Mouse (Mus musculus) embryonic facial prominence, embryonic 11.5 days (tissue): Measurements from ENCODE around the gene Pard3b. TPM values are rescaled to one million over a fixed set of nuclear protein-coding genes. Genes with fewer than 3 reads are reported as not detected.

Experiments used
- ATAC-seq: fragments of 200-750 bp; cut with Nextera tagmentation; replicated peaks from 2 replicates; pipeline ENCODE4 v1.8.0; 2017; ENCODE audit warnings: low read depth; ENCODE audit not compliant: insufficient number of reproducible peaks, low FRiP score, low TSS enrichment
- DNase-seq: peaks from one replicate; pipeline ENCODE4 v3.0.0-alpha.2; 2015; ENCODE audit warnings: low spot score
- H3K27ac ChIP-seq: fragments of 300-500 bp; sonication (generic); replicated peaks from 2 replicates; pipeline ENCODE4 v1.5.1; 2014; ENCODE audit warnings: mild to moderate bottlenecking, low read depth, low read length, control low read depth
- H3K27me3 ChIP-seq: fragments of 300-500 bp; sonication (generic); 2 replicates; pipeline ENCODE4 v1.6.1; 2014; ENCODE audit warnings: mild to moderate bottlenecking, low read length, moderate library complexity, mixed read lengths; ENCODE audit not compliant: control insufficient read depth, insufficient read depth
- H3K36me3 ChIP-seq: fragments of 300-500 bp; sonication (generic); replicated peaks from 2 replicates; pipeline ENCODE4 v1.6.1; 2014; ENCODE audit warnings: low read depth, mild to moderate bottlenecking, low read length, moderate library complexity, mixed read lengths; ENCODE audit not compliant: control insufficient read depth, insufficient read depth
- H3K4me1 ChIP-seq: fragments of 300-500 bp; sonication (generic); 2 replicates; pipeline ENCODE4 v1.6.1; 2014; ENCODE audit warnings: low read length, mixed read lengths; ENCODE audit not compliant: control insufficient read depth, insufficient read depth
- H3K4me2 ChIP-seq: fragments of 300-500 bp; sonication (generic); 2 replicates; pipeline ENCODE4 v1.6.1; 2014; ENCODE audit warnings: low read depth, mild to moderate bottlenecking, control low read depth, low read length, moderate library complexity
- H3K4me3 ChIP-seq: fragments of 300-500 bp; sonication (generic); 2 replicates; pipeline ENCODE4 v1.5.1; 2014; ENCODE audit warnings: low read depth, low read length, control low read depth
- H3K9ac ChIP-seq: fragments of 300-500 bp; sonication (generic); replicated peaks from 2 replicates; pipeline ENCODE4 v1.6.1; 2014; ENCODE audit warnings: mild to moderate bottlenecking, control low read depth, low read length
- H3K9me3 ChIP-seq: fragments of 300-500 bp; sonication (generic); replicated peaks from 2 replicates; pipeline ENCODE4 v1.6.1; 2016; ENCODE audit warnings: mild to moderate bottlenecking, low read length, inconsistent platforms, mixed read lengths; ENCODE audit not compliant: control insufficient read depth
- WGBS: fragments of 180-500 bp; shearing (Covaris S2); extraction: QIAGEN DNeasy Blood & Tissue Kit; methylation state at CpG from one replicate; pipeline ENCODE4 v1.1.7; 2014; 5-methylcytosine and 5-hydroxymethylcytosine counted together
- polyA plus RNA-seq: library from polyadenylated mRNA; unstranded; fragments of >200 nt; fragmentation: Nextera tagmentation; extraction: Ambion mirVana; gene quantifications from 2 replicates; pipeline ENCODE4 v1.2.1, GENCODE M21; 2014

The Pard3b gene
- polyA plus RNA-seq, 1 experiment from 2014 or later = 7.7 TPM

GRCm38 (mm10) chr1:62632886-62633285, 994.3 kb downstream of the Pard3b start:
- H3K27me3 ChIP-seq = no peaks in the 10 kb centered on the region
- no peak overlapping the region for H3K9ac ChIP-seq
- no peaks in the 10 kb centered on the region for H3K9me3 ChIP-seq
- H3K27ac ChIP-seq = no peak overlapping the region
- H3K4me3 ChIP-seq = no peak overlapping the region
- ATAC-seq = no peak
- DNase-seq = no peak
- no peak overlapping the region for H3K4me2 ChIP-seq
- no peaks in the 10 kb centered on the region; the same call in 1 of the 2 replicates for H3K4me1 ChIP-seq
- H3K36me3 ChIP-seq = no peaks in the 10 kb centered on the region
- WGBS = 91% methylated on average over 2 of the region's 2 CpGs

GRCm38 (mm10) chr1:62635203-62635602, 996.6 kb downstream of the Pard3b start:
- ATAC-seq = no peak
- Histone ChIP-seq H3K4me1 (no peaks in the 10 kb centered on the region; the same call in 1 of the 2 replicates), H3K9ac (no peak overlapping the region), H3K4me2 (no peak overlapping the region), H3K27me3 (no peaks in the 10 kb centered on the region), H3K4me3 (no peak overlapping the region), H3K9me3 (no peaks in the 10 kb centered on the region), H3K27ac (no peak overlapping the region), H3K36me3 (no peaks in the 10 kb centered on the region)
- WGBS = 65% methylated on average over 6 of the region's 6 CpGs
- DNase-seq = no peak

GRCm38 (mm10) chr1:62636906-62637673, 998.5 kb downstream of the Pard3b start:
- WGBS = 90% methylated on average over 6 of the region's 6 CpGs
- Histone ChIP-seq H3K4me3 (no peak overlapping the region), H3K27me3 (no peaks in the 10 kb centered on the region)

GRCm38 (mm10) chr1:62639012-62639411, 1000.4 kb downstream of the Pard3b start:
- 83% methylated on average over 11 of the region's 11 CpGs for WGBS
- no peak for DNase-seq
- no peaks in the 10 kb centered on the region for H3K9me3 ChIP-seq

More at GRCm38 (mm10) chr1:62636906-62637673, 998.5 kb downstream of the Pard3b start:
- ATAC-seq = no peak
- no peak for DNase-seq
- Histone ChIP-seq H3K27ac (no peak overlapping the region), H3K36me3 (no peaks in the 10 kb centered on the region), H3K9ac (no peak overlapping the region), H3K4me1 (no peaks in the 10 kb centered on the region; the same call in 1 of the 2 replicates), H3K9me3 (no peaks in the 10 kb centered on the region), H3K4me2 (no peak overlapping the region)

GRCm38 (mm10) chr1:62639440-62639839, 1000.8 kb downstream of the Pard3b start:
- H3K9me3 ChIP-seq = no peaks in the 10 kb centered on the region
- H3K4me3 ChIP-seq = no peak overlapping the region
- no peaks in the 10 kb centered on the region for H3K36me3 ChIP-seq
- WGBS = 78% methylated on average over 4 of the region's 4 CpGs
- no peaks in the 10 kb centered on the region; the same call in 1 of the 2 replicates for H3K4me1 ChIP-seq
- no peak overlapping the region for H3K9ac ChIP-seq
- ATAC-seq (no peak), DNase-seq (no peak)
- H3K27ac ChIP-seq = no peak overlapping the region
- no peak overlapping the region for H3K4me2 ChIP-seq
- no peaks in the 10 kb centered on the region for H3K27me3 ChIP-seq

More at GRCm38 (mm10) chr1:62639012-62639411, 1000.4 kb downstream of the Pard3b start:
- no peaks in the 10 kb centered on the region for H3K27me3 ChIP-seq
- no peak overlapping the region for H3K27ac ChIP-seq
- no peak for ATAC-seq
- no peak overlapping the region for H3K9ac ChIP-seq
- H3K36me3 ChIP-seq = no peaks in the 10 kb centered on the region
- H3K4me3 ChIP-seq = no peak overlapping the region
- no peaks in the 10 kb centered on the region; the same call in 1 of the 2 replicates for H3K4me1 ChIP-seq
- H3K4me2 ChIP-seq = no peak overlapping the region

- 87% methylated on average over 8 of the region's 8 CpGs for WGBS
- Histone ChIP-seq H3K9me3 (no peaks in the 10 kb centered on the region), H3K4me3 (no peak overlapping the region), H3K27me3 (no peaks in the 10 kb centered on the region), H3K4me2 (no peak overlapping the region), H3K27ac (no peak overlapping the region), H3K4me1 (peaks cover 7% of the 10 kb centered on the region), H3K36me3 (no peaks in the 10 kb centered on the region), H3K9ac (no peak overlapping the region)
- no peak for ATAC-seq
- no peak for DNase-seq
These were observed 1006.1 kb downstream of the Pard3b start for GRCm38 (mm10) chr1:62644631-62645278.

GRCm38 (mm10) chr1:62646812-62647211, 1008.2 kb downstream of the Pard3b start:
- H3K4me1 ChIP-seq = peaks cover 7% of the 10 kb centered on the region
- no peaks in the 10 kb centered on the region for H3K27me3 ChIP-seq
- H3K9ac ChIP-seq = no peak overlapping the region
- no peak overlapping the region for H3K4me3 ChIP-seq
- 87% methylated on average over 2 of the region's 2 CpGs for WGBS
- no peak for ATAC-seq
- H3K9me3 ChIP-seq = no peaks in the 10 kb centered on the region
- no peaks in the 10 kb centered on the region for H3K36me3 ChIP-seq
- no peak for DNase-seq
- no peak overlapping the region for H3K4me2 ChIP-seq
- H3K27ac ChIP-seq = no peak overlapping the region

- ATAC-seq = no peak; the same call in 1 of the 2 replicates
These were observed 1009.5 kb downstream of the Pard3b start for GRCm38 (mm10) chr1:62648116-62648515.

More at GRCm38 (mm10) chr1:62648116-62648515, 1009.5 kb downstream of the Pard3b start:
- H3K27ac ChIP-seq = no peak overlapping the region
- peak; percentile 51 for DNase-seq
- peaks cover 7% of the 10 kb centered on the region for H3K4me1 ChIP-seq
- no peak overlapping the region for H3K9ac ChIP-seq
- 18% methylated on average over 6 of the region's 6 CpGs for WGBS
- no peaks in the 10 kb centered on the region for H3K36me3 ChIP-seq
- no peaks in the 10 kb centered on the region for H3K27me3 ChIP-seq
- no peaks in the 10 kb centered on the region for H3K9me3 ChIP-seq
- no peak overlapping the region for H3K4me2 ChIP-seq
- no peak overlapping the region for H3K4me3 ChIP-seq
